In genomic region chr3:54815292-54815691, GRCm38 (mm10) we compare ENCODE assay signal across 8 mouse cellular contexts. TPM values are rescaled to one million over a fixed set of nuclear protein-coding genes. Genes with fewer than 3 reads are reported as not detected.
DNase-seq lines count a peak whose midpoint lies in the region; ATAC-seq and TF ChIP-seq lines count a peak whose summit lies in the region.

No protein-coding gene starts in this region.

- no peak overlapping the region for H3K27ac ChIP-seq in hindbrain, embryonic 11.5 days (ENCODE audit: low read depth, low read length)
- H3K27ac ChIP-seq in hindbrain, embryonic 16.5 days (ENCODE audit: low read depth, low read length), result no peak overlapping the region
- no peak overlapping the region for H3K27ac ChIP-seq in MEL (ENCODE audit: control insufficient read depth, low read depth, low read length)
- no peak overlapping the region for H3K27ac ChIP-seq in embryonic fibroblast, embryonic 13.5 days (ENCODE audit: insufficient read depth, low read length)

- peak; percentile 80 for DNase-seq in hindbrain, embryonic 11.5 days (ENCODE audit: low spot score)
- peak; percentile 74 for DNase-seq in A20 (ENCODE audit: low read depth, low spot score)
- peak; percentile 67 for DNase-seq in MEL (ENCODE audit: low read depth, low spot score)
- peak; percentile 33 to 72 for DNase-seq in kidney, postnatal 36 days
- no peak for DNase-seq in ovary, postnatal 14 days (ENCODE audit: low spot score)

- no peak for TF ChIP-seq EP300 in MEL (IDR thresholded peaks at IDR 0.05; ENCODE audit: low read depth in 1 of 2, low read length in 2 of 2)

- H3K4me2 ChIP-seq in hindbrain, embryonic 11.5 days (replicated peaks; ENCODE audit: low read depth, low read length), result no peak overlapping the region
- H3K4me2 ChIP-seq in hindbrain, embryonic 16.5 days (ENCODE audit: low read length), result no peak overlapping the region

- no peaks in the 10 kb centered on the region for H3K27me3 ChIP-seq in hindbrain, embryonic 11.5 days (ENCODE audit: control insufficient read depth, insufficient read depth, low read length)
- no peaks in the 10 kb centered on the region for H3K27me3 ChIP-seq in hindbrain, embryonic 16.5 days (replicated peaks; ENCODE audit: control insufficient read depth, insufficient read depth, low read length)
- H3K27me3 ChIP-seq in MEL (ENCODE audit: control insufficient read depth in 1 of 2, insufficient read depth in 2 of 2, low read length in 2 of 2), result no peaks in the 10 kb centered on the region; a peak in 2 of 4 replicates

- peak; percentile 27 for TF ChIP-seq RAD21 in MEL (IDR thresholded peaks at IDR 0.05; ENCODE audit: low read depth, low read length)

- TF ChIP-seq POLR2A in MEL (IDR thresholded peaks at IDR 0.05; ENCODE audit: control insufficient read depth in 1 of 2, insufficient read depth in 1 of 2, low read depth in 1 of 2, low read length in 2 of 2, poor library complexity in 1 of 2), result no peak
- TF ChIP-seq POLR2A in embryonic fibroblast, embryonic 13.5 days (IDR thresholded peaks at IDR 0.05; ENCODE audit: low read depth, low read length), result no peak

- H3K36me3 ChIP-seq in hindbrain, embryonic 11.5 days (ENCODE audit: control insufficient read depth, insufficient read depth, low read length), result no peaks in the 10 kb centered on the region
- no peaks in the 10 kb centered on the region for H3K36me3 ChIP-seq in hindbrain, embryonic 16.5 days (ENCODE audit: control insufficient read depth, insufficient read depth, low read length)
- H3K36me3 ChIP-seq in MEL (ENCODE audit: control insufficient read depth in 1 of 2, insufficient read depth in 2 of 2, low read length in 2 of 2), result peaks cover 0 to 4% of the 10 kb centered on the region in 2 experiments; a peak in 1 of 4 replicates

- no peaks in the 10 kb centered on the region for H3K79me2 ChIP-seq in MEL (ENCODE audit: control insufficient read depth, insufficient read depth, low read length, poor library complexity)

- WGBS in hindbrain, embryonic 11.5 days, result 21% methylated on average over 3 of the region's 3 CpGs
- WGBS in hindbrain, embryonic 16.5 days, result 34% methylated on average over 3 of the region's 3 CpGs

- H3K9me3 ChIP-seq in hindbrain, embryonic 11.5 days (ENCODE audit: control insufficient read depth, low read length), result no peaks in the 10 kb centered on the region
- H3K9me3 ChIP-seq in hindbrain, embryonic 16.5 days (ENCODE audit: control insufficient read depth, low read length), result no peaks in the 10 kb centered on the region
- H3K9me3 ChIP-seq in MEL (replicated peaks; ENCODE audit: insufficient read depth, low read length), result no peaks in the 10 kb centered on the region

- H3K4me3 ChIP-seq in hindbrain, embryonic 11.5 days (ENCODE audit: low read depth, low read length), result no peak overlapping the region
- H3K4me3 ChIP-seq in hindbrain, embryonic 16.5 days (ENCODE audit: low read length), result no peak overlapping the region
- H3K4me3 ChIP-seq in MEL (ENCODE audit: control insufficient read depth in 1 of 2, insufficient read depth in 1 of 2, low read depth in 2 of 2, low read length in 2 of 2), result no peak overlapping the region
- no peak overlapping the region for H3K4me3 ChIP-seq in embryonic fibroblast, embryonic 13.5 days (ENCODE audit: insufficient read depth, low read length)

- H3K4me1 ChIP-seq in hindbrain, embryonic 11.5 days (replicated peaks; ENCODE audit: control insufficient read depth, insufficient read depth, low read length), result no peaks in the 10 kb centered on the region
- no peaks in the 10 kb centered on the region for H3K4me1 ChIP-seq in hindbrain, embryonic 16.5 days (ENCODE audit: control insufficient read depth, insufficient read depth, low read depth, low read length)
- peaks cover 0 to 3% of the 10 kb centered on the region in 2 experiments; a peak in 1 of 4 replicates for H3K4me1 ChIP-seq in MEL (ENCODE audit: control insufficient read depth in 1 of 2, insufficient read depth in 2 of 2, low read length in 2 of 2)
- no peaks in the 10 kb centered on the region for H3K4me1 ChIP-seq in embryonic fibroblast, embryonic 13.5 days (ENCODE audit: control insufficient read depth, insufficient read depth, low read length)

- no peak overlapping the region for H3K9ac ChIP-seq in hindbrain, embryonic 11.5 days (ENCODE audit: low read depth, low read length)
- H3K9ac ChIP-seq in hindbrain, embryonic 16.5 days (ENCODE audit: low read depth, low read length), result no peak overlapping the region
- no peak overlapping the region for H3K9ac ChIP-seq in MEL (ENCODE audit: control insufficient read depth, low read depth, low read length, poor library complexity, severe bottlenecking)

- peak; percentile 68; the same call in 1 of the 2 replicates for ATAC-seq in hindbrain, embryonic 11.5 days (ENCODE audit: low FRiP score)
- no peak for ATAC-seq in hindbrain, embryonic 16.5 days
- 0 out of 2 replicates have a peak, but pooled peaks have one; percentile 36 for ATAC-seq in neutrophil, adult 5-6 weeks (ENCODE audit: extremely low read depth, insufficient number of reproducible peaks, low FRiP score, poor library complexity, severe bottlenecking)

- peak; percentile 49 to 68 (median 51) for TF ChIP-seq CTCF in MEL (IDR thresholded peaks at IDR 0.05 in 2 of 3, conservative IDR thresholded peaks at IDR 0.05 in 1 of 3; ENCODE audit: control insufficient read depth in 1 of 3, insufficient read depth in 1 of 3, low read depth in 2 of 3, low read length in 3 of 3, poor library complexity in 1 of 3, severe bottlenecking in 1 of 3)
- TF ChIP-seq CTCF in embryonic fibroblast, embryonic 13.5 days (IDR thresholded peaks at IDR 0.05; ENCODE audit: borderline replicate concordance, insufficient read depth, low read length), result peak; percentile 63

TF ChIP-seq in MEL, 35 proteins besides CTCF, POLR2A, EP300 and RAD21:
- TF ChIP-seq SMC3 (IDR thresholded peaks at IDR 0.05; ENCODE audit: low read depth, low read length), result peak; percentile 65
- TF ChIP-seq ZC3H11A (IDR thresholded peaks at IDR 0.05; ENCODE audit: low read depth, low read length), result 0 out of 2 replicates have a peak, but pooled peaks have one; percentile 24
- no peak for TF ChIP-seq ETS1 (IDR thresholded peaks at IDR 0.05; ENCODE audit: low read depth, low read length)
- no peak for TF ChIP-seq E2F4 (IDR thresholded peaks at IDR 0.05; ENCODE audit: borderline replicate concordance, low read depth, low read length)
- no peak for TF ChIP-seq TAL1 (IDR thresholded peaks at IDR 0.05; ENCODE audit: low read length)
- TF ChIP-seq POLR2AphosphoS5 (IDR thresholded peaks at IDR 0.05; ENCODE audit: borderline replicate concordance, low read depth, low read length), result no peak
- no peak for TF ChIP-seq MAFK (IDR thresholded peaks at IDR 0.05; ENCODE audit: borderline replicate concordance, low read depth, low read length)
- no peak for TF ChIP-seq MXI1 (IDR thresholded peaks at IDR 0.05; ENCODE audit: low read depth, low read length)
- no peak for TF ChIP-seq CHD2 (IDR thresholded peaks at IDR 0.05; ENCODE audit: low read length)

RNA-seq across cellular contexts. Expression of gene Rfxap, which starts 7.7 kb away (rescaled TPM):
- 61.4 and 62.4 TPM in 2 replicates for polyA plus RNA-seq in hindbrain, embryonic 11.5 days (2014; fragmentation: Nextera tagmentation; extraction: Ambion mirVana)
- polyA plus RNA-seq in hindbrain, embryonic 16.5 days (2015; fragmentation: Nextera tagmentation; extraction: Ambion mirVana), result 38.8 and 42.0 TPM in 2 replicates
- 43.0 and 51.5 TPM in 2 replicates for total RNA-seq in MEL (2012; rRNA removed)
- polyA plus RNA-seq in MEL (2012; ENCODE audit: insufficient read depth in 1 of 2, insufficient read length in 2 of 2, low read depth in 1 of 2, low replicate concordance in 2 of 2, missing spikeins in 1 of 2), result 10 to 100 TPM in 1 of 2 experiments, not detected in 1; 76.0 TPM
- 11.4 and 18.5 TPM in 2 replicates for polyA plus RNA-seq in embryonic fibroblast, embryonic 13.5 days (2011; ENCODE audit: insufficient read length, low read depth, missing spikeins)
- total RNA-seq in neutrophil, adult 5-6 weeks (2017), result 62.1 and 64.8 TPM in 2 replicates

RNA-seq across cellular contexts. Expression of gene Smad9, which starts 59.9 kb away (rescaled TPM):
- polyA plus RNA-seq in hindbrain, embryonic 11.5 days (2014; fragmentation: Nextera tagmentation; extraction: Ambion mirVana), result 0.56 and 0.66 TPM in 2 replicates
- polyA plus RNA-seq in hindbrain, embryonic 16.5 days (2015; fragmentation: Nextera tagmentation; extraction: Ambion mirVana), result 0.57 and 0.90 TPM in 2 replicates
- total RNA-seq in MEL (2012; rRNA removed), result 0.07 TPM in 1 of 2 replicates, not detected in the other
- under 1 TPM in 1 of 2 experiments, not detected in 1; 0.01 TPM for polyA plus RNA-seq in MEL (2012; ENCODE audit: insufficient read depth in 1 of 2, insufficient read length in 2 of 2, low read depth in 1 of 2, low replicate concordance in 2 of 2, missing spikeins in 1 of 2)
- polyA plus RNA-seq in embryonic fibroblast, embryonic 13.5 days (2011; ENCODE audit: insufficient read length, low read depth, missing spikeins), result 1.3 and 1.5 TPM in 2 replicates
- total RNA-seq in neutrophil, adult 5-6 weeks (2017), result not detected in 2 replicates
